Mouse (Mus musculus) retina, adult 2 months (tissue): Measurements from ENCODE around the gene Zbtb38.
A peak's percentile ranks its signal among the peaks of the same experiment; 100 is the strongest.

Source experiments
- DNase-seq: peaks from one replicate; pipeline ENCODE4 v3.0.0-alpha.2; 2012; ENCODE audit warnings: low read depth, low spot score

Zbtb38 gene

DNA sequence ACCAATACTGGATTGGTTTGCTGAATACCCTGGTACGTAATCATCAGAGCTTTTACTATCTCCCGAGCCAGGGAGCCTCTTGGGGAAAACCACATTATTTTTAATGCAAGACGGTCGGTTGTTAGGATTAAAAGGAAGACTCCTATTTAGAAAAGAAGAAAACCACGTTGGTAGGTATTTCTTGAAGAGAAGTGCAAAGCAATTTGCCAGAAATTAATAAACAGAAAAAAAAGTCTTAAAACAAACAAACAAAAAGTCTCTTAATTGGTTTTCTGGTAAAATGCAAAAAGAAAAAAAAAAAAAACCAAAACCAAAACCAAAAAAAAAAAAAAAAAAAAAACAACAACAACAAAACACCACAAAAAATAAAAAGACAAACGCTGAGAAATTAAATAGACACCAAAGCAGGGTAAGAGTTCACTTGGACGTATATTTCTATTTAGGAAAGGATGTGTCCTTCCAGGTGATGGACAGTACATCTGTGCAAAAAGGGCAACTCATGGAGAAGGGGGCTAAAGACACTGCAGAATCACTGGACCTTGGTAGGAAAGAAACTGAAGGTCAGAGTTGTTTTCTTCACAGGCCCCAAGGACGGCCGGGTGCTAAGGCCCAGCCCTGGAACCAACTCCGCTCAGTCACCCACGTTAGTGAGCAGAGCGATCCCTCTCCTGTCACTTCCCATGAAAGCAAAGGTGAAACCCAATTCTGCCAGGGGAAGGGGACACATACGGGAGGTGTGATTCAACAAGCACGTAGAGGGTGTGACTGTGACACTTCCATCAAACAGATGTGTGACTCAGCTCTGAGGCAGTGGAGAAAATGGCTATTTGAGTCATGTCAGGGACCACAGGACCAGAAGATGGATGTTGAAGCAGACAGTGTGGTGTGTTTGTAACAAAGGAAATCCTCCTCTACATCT lies 38.9 kb downstream of the Zbtb38 start:
- no peak for DNase-seq

DNA sequence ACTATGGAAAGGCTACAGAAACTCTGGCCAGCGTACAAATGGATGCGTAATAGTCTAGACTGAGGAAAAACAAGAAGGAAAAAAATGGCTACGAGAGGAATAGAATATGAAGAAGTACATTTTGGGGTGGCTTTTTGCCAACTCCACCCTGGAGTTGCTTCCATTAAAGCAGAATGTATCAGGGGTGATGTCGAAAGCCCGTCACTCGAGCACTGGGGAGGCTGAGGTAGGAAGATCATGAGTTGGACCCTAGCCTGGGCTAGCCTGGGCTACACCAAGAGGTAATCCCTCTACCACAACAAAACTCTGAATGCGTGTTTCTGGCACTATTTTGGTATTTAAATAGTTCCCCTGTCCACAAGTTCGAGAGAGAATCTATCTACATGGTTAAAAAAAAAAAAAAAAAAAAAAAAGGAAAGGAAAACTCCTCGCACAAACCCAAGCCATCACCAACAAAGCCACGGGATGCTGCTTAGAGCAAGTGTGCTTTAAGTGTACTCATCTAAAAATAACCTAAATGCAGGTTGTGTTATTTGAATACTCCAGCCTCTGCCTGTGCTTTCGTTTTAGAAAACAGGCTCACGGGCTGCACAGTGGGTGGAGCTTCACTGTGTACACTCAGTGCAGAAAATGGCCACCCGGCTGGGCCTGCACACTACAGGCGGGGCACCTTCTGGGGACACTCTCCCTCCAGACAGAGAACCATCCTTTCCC lies 39.7 kb downstream of the Zbtb38 start:
- DNase-seq: no peak

DNA sequence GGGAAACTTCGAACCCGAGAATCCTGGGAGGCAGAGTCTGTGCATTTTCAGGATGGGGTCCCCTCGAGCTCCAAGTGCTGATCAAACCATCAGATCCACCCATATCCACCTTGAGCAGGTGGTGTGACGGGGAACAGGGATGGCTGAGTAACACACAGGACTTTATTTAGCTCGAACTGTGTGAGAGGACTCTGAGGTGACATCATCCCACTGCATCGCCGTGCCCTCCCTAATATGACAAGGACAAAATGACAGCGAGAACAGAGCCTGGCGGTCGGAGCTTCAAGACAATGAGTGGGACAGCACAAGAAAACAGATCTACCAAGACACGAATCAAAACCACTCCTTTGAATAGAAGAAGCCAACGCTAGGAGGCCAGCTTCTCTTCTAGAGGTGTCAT lies 40.6 kb downstream of the Zbtb38 start:
- no peak for DNase-seq

DNA sequence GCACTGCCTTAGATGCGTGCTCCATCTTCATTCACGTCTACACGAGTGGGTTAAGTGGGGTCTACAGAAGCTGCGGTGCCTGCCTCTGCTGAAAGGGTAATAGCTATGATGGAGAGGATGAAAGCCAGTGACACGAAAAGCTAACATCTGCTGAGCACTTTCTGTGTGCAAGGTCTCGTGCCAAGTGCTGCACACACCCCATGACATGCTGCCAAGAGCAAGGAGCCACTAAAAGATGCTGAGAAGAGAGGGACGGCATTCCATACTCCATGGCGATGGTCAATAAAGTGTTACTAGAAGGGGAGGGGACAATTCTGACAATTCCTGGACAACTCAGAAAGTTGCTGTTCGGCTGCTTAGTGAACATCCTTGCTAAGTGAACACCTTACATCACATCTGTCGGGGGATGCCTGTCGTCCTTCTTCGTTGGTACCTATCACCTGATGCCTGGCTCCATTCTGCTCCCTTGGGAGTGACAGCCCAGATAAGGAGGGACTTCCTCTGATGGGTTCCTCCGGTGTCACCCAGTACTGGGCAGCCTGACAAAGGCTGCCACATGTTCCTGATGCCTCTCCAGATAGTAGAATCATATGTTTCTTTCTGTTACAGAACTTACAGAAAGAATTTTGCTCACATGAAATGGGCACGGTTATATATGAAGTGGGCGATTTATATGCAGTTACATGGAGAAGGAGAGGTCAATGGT lies 42.2 kb downstream of the Zbtb38 start:
- no peak for DNase-seq

- DNase-seq: no peak
Observed at GRCm38 (mm10) chr9:96708905-96709304, 43.7 kb downstream of the Zbtb38 start.

DNA sequence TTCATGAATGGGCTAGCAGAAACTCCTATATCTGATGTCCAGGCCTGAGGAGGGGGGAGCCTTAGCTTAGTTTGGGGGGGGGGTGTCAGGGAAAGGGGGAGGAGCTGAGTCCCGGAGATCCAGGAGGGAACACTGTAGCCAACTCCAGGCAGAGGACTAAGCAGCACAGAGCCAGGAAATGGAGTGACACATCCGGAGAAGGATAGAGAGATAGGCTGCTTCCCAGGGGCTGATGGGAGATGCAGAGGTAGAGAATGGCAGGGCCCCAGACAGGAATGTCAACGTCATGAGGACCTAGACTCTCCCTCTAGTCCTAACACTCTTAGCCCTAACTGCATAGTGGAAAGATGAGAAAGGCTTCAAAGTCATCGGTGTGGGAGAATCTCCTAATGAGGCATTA lies 44.7 kb downstream of the Zbtb38 start:
- no peak for DNase-seq

GRCm38 (mm10) chr9:96705576-96706285 lies 46.9 kb downstream of the Zbtb38 start:
- DNase-seq: peak; percentile 90

- no peak for DNase-seq
Observed at GRCm38 (mm10) chr9:96704935-96705334, 47.7 kb downstream of the Zbtb38 start.

- DNase-seq: no peak
Observed at GRCm38 (mm10) chr9:96701891-96702290, 50.7 kb downstream of the Zbtb38 start.

- no peak for DNase-seq
Observed at GRCm38 (mm10) chr9:96699276-96700035, 53.2 kb downstream of the Zbtb38 start.

GRCm38 (mm10) chr9:96696788-96697492 lies 55.7 kb downstream of the Zbtb38 start:
- no peak for DNase-seq

GRCm38 (mm10) chr9:96696141-96696561 lies 56.5 kb downstream of the Zbtb38 start:
- DNase-seq: no peak

- no peak for DNase-seq
Observed at GRCm38 (mm10) chr9:96690461-96690863, 62.2 kb downstream of the Zbtb38 start.

DNA sequence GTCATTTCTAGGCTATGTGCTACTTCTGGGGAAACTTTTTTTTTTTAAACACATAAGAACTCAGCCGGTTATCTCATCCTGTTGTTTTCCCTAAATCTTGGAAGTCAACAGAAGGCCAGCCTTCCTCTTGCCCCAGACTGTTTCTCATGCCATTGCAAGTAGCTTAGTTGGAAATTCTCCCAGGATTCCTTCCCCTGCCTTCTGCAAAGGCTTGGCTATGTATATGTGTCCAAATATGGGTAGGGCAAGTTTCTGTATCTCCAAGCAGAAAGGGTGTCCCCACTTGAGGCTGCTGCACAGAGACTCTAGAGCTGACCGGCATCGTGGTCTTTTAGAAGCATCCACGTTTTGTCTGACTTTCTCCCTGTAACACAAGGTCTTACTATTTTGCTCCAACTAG lies 63.6 kb downstream of the Zbtb38 start:
- no peak for DNase-seq

DNA sequence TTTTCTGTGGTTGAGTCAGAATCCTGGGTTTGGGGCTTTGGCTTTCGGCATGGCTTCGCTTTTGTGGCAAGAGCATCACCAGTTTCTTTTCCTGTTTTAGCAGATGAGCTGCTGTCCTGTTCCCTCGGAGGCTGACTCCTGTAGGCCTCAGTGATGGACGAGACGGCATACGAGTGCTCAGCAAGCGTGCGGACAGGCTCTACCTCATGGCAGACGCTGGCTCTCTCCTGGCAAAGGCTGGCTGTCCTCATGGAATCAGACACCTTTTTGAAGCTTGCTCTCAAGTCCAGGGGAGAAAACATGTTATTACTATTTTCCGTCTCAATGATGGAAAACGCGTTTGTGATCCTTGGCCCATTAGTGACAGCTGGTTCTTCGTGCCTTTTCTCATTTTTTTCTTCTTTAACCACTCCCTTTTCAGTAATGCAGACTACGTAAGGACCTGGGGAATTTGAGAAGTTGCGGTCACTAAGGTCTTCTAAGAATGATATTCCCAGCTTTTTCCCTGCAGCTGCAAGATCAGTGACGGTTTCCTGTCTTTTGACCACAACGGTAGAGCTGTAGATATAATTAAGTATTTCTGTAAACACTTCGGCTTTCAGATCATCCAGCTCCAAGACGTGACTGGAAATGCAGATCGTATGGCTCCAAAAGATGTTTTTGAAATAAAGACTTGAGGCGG lies 64.3 kb downstream of the Zbtb38 start:
- no peak for DNase-seq

- DNase-seq: no peak
Observed at GRCm38 (mm10) chr9:96687591-96688186, 64.9 kb downstream of the Zbtb38 start.

GRCm38 (mm10) chr9:96685600-96686084 lies 67.0 kb downstream of the Zbtb38 start:
- DNase-seq: no peak

DNA sequence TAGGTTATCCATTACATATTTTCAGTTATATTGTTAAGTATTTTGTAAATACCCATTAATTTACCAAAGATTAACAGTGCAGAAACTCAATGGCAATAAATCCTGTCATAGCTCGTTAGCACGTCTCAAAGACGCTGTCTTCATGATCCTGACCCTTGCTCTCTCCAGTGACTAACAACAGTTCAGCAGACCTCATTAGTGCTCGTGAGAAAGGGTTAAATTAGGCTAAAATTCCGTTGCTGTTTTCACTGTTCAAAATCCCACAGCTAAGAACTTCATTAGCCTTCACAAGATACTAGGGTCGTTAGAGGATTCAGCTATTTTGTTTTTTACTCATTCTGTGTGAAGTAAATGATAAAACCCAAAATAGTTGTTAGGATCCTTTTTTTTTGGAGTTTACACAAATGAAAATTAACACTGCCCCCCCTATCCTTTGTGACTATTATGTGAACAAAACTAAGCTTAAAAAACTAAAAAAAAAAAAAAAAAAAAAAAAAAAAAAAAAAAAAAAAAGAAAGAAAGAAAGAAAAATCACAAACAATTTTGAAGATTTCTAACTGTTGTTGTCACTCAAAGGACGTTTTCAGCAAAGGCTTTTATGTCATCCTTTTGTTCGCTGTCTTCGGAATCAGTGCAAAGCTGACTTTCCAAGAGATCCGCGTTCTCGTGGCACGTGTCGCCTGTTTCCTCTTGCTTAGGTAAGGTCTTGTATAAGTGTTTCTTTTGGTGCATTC lies 67.6 kb downstream of the Zbtb38 start:
- no peak for DNase-seq
